Mouse (Mus musculus): ENCODE measurements around the gene 5330417H12Rik.

5330417H12Rik gene

DNA sequence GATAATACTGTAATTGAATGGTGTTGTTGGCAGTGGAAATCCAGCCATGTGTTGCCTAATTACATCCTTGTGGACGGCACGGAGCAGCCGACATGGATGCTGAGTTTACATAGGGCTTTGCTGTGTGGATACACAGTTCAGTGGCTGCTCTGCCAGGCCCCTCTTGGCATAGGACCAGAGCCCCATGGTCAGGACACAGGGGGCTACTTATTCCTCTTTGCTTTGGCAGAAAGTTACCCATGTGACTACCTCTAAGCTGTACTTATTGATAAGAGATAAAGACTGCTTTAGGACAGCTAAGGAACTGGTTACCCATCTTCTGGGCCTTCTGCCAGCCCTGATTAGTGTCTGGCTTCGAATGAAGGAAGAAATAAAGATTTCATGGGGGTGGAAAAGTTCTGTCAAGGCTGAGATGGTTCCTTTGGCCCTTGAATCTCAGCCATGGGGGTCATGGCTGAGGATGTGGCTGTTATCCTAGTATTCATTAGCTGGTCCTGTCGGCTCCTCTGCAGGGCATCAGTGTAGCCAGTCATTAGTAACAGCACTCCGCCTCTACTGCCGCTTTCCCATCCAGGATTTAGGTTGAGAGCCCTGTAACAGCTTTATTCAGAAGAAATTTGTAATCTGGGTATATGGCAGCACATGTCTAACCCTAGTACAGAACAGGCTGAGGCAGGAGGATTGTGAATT lies 17.8 kb upstream of the 5330417H12Rik start:
- POLR2A ChIA-PET, result interaction anchor here in 1 of 4 experiments (0.9 kb wide), 1 partner anchor 12 kb away, joined by 5 read pairs; no protein-coding TSS in a partner anchor
- CTCF ChIA-PET, result interaction anchor here in 1 of 4 experiments (1.2 kb wide), 1 partner anchor 48 kb away, joined by 3 read pairs; the partner anchor contains the start of gene Ppfibp2

DNA sequence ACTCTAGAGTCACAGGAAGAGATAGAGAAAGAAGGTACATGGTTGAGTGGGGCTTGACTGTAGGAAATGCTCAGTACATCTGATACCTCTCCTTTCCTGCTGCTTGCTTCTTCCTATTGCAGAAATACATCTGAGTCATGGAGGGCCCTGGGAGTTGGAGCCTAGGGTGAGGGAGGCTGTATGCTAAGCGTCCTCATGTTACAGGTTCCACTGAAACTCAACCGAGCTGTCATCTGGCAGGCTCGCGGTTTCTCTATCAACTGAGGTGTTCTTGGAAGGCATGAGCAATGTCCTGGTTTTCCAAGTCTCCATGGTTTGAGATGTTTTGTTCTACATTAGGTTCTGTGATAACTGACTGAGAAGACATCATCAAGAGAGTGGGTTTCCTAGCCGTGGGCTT lies 13.1 kb upstream of the 5330417H12Rik start:
- ChIA-PET CTCF (interaction anchor here in 1 of 4 experiments (0.6 kb wide), 1 partner anchor 23 kb away, joined by 3 read pairs; no protein-coding TSS in a partner anchor), POLR2A (interaction anchor here in 1 of 4 experiments (1.6 kb wide), 1 partner anchor 10 kb away, joined by 3 read pairs; no protein-coding TSS in a partner anchor)

DNA sequence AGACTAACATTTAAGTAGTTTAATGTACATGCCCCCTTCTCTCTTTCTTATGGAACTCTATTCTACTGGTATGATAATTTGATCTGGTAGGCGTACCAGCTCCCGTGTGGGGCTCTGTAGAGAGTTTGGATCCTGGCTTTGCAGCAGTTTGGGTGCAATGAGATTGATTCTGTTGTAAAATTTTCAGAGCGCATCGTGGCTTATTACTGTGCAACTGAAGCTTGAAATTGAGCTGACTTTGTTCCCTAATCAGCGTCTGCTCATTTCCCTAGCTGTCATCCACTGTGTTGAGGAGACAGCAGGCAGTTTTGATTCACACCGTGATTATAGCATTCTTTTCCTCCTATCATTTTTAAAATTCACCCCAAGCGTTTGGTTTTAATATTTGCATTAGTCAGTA lies 12.4 kb upstream of the 5330417H12Rik start:
- CTCF ChIA-PET, result no interaction called here
- POLR2A ChIA-PET, result interaction anchor here in 1 of 4 experiments (1.4 to 1.6 kb wide), 2 partner anchors 10 to 43 kb away, joined by 3 to 4 read pairs; no protein-coding TSS in a partner anchor

DNA sequence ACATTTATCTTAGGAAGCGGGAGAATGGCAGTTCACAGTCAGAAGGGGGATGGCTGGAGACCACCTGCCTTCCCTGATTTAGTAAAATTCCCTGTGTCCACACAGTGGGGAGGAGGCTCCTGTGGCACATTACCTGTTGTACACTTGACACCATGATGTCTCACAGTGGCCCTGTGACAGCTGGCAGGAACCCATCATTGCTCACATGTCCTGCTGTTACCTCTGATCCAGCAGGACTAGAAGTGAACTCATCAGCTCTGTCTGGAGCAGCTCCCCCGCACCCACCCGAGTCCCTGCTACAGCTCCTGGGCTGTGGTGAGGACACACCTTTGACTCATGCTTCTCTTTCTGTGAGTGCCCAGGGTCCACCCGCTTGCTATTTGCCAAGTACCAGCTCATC lies 8.2 kb upstream of the 5330417H12Rik start:
- ChIA-PET CTCF (no interaction called here), POLR2A (interaction anchor here in 2 of 4 experiments (0.5 to 1.0 kb wide), 3 partner anchors 28 to 303 kb away, joined by 3 to 5 read pairs (median 3); no protein-coding TSS in a partner anchor)

DNA sequence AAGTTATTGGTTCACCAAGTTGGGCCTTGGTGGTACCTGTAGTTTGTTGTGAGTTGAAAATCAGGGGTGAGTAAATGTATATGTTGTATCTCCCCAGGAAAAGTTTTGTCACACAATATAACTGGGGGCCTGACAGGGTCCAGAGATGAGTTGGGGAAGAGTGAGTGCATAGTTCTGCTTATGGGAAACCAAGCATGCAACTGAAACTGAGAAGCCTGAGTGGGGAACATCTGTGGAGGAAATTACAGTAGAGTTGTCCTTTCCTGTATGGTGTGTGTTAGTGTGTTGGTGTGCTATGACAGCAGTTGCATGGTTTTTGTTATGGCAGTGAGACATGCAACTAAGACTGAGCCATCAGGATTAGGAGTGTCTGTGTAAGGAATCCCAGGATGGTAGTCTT lies 3.4 kb upstream of the 5330417H12Rik start:
- CTCF ChIA-PET, result no interaction called here
- POLR2A ChIA-PET, result interaction anchor here in 1 of 4 experiments (0.9 kb wide), 1 partner anchor 34 kb away, joined by 4 read pairs; the partner anchor contains the start of gene Ppfibp2

DNA sequence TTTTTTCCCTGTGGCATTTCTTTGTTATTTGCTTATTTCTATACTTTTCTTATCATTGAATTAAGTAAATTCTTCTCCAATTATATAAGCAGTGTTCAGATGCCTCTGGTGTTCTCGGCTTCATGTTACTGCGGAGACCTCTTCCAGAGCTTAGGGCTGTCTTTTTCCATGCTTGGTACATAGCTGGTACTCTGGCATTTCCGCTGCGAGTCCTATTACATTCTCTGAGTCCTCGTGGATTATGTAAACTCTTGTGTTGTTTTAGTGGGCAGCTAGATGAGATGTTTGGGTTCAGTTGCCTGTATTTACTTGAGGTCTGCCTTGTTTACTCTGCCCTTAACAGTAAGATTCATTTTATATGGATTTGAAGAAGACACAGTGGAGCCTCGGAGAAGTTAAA lies 820 bp upstream of the 5330417H12Rik start:
- ChIA-PET POLR2A (no interaction called here), CTCF (no interaction called here)

DNA sequence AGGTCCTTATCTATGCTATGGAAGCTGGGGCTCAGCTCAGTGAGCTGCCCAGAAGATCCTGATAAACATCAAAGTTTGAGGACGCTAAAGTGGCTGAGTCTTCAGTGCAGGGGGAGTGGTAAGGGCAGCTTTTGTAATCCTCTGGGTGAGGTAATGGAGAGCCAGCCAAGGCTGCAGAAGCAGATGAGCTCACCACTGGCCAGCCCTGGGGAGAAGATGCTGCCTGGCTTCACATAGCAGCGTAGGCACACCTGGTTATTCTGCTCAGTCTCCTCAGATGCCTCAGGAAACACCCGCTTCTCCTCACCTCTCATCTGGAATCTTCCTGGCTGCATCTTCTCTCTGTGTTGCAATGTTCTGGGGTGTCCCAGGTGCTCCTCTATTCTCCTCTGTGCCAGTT lies 529 bp downstream of the 5330417H12Rik start:
- POLR2A ChIA-PET, result interaction anchor here in 1 of 4 experiments (0.8 kb wide), 1 partner anchor 29 kb away, joined by 4 read pairs; the partner anchor contains the start of gene Ppfibp2

DNA sequence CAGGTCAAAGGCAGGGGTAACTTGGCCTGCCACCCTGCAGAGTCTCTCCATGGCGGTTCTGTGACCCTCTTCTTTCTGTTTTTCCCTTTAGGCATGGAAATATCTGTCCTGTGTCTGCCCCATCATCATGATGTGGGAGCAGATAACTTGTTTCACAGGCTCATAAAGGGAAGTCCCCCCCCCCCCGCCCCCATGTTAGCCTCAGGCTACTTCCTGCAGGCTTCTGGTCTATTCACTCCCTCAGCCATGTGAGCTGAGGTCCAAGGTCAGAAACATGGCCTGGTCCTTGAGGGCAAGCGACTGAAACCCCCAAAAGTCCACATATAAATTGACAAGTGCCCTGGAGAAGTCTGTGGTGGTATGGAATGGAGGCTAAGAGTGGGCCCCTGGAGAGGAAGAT lies 4.8 kb downstream of the 5330417H12Rik start:
- CTCF ChIA-PET, result interaction anchor here in 1 of 4 experiments (0.6 kb wide), 1 partner anchor 83 kb away, joined by 4 read pairs; no protein-coding TSS in a partner anchor
- POLR2A ChIA-PET, result interaction anchor here in 1 of 4 experiments (0.6 kb wide), 2 partner anchors 48 to 104 kb away, joined by 3 read pairs; no protein-coding TSS in a partner anchor

More for the DNA sequence above, 529 bp downstream of the 5330417H12Rik start:
- CTCF ChIA-PET, result no interaction called here

DNA sequence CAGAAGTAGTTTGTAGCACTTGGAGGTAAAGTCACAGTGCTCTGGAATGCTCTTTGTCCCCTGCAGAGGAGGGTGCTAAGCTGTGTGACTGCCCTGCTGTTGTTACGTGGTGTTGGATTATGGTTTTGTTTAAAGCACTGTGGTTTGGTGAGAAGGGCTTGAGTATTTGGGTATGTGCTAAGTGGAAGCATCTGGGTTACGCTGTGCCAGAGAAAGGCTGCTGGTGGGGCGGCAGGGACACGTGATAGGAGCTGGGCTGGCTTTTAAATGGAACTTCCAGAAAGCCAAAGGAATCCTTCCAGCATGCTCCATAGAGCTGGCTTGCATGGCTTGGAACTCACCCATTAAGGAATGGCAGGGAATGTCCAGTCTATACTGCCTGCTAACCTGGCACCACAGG lies 5.7 kb downstream of the 5330417H12Rik start:
- ChIA-PET CTCF (interaction anchor here in 1 of 4 experiments (1.1 kb wide), 1 partner anchor 42 kb away, joined by 4 read pairs; no protein-coding TSS in a partner anchor), POLR2A (interaction anchor here in 2 of 4 experiments (1.1 to 1.9 kb wide), 3 partner anchors 9 to 25 kb away, joined by 3 to 6 read pairs (median 4); no protein-coding TSS in a partner anchor)

DNA sequence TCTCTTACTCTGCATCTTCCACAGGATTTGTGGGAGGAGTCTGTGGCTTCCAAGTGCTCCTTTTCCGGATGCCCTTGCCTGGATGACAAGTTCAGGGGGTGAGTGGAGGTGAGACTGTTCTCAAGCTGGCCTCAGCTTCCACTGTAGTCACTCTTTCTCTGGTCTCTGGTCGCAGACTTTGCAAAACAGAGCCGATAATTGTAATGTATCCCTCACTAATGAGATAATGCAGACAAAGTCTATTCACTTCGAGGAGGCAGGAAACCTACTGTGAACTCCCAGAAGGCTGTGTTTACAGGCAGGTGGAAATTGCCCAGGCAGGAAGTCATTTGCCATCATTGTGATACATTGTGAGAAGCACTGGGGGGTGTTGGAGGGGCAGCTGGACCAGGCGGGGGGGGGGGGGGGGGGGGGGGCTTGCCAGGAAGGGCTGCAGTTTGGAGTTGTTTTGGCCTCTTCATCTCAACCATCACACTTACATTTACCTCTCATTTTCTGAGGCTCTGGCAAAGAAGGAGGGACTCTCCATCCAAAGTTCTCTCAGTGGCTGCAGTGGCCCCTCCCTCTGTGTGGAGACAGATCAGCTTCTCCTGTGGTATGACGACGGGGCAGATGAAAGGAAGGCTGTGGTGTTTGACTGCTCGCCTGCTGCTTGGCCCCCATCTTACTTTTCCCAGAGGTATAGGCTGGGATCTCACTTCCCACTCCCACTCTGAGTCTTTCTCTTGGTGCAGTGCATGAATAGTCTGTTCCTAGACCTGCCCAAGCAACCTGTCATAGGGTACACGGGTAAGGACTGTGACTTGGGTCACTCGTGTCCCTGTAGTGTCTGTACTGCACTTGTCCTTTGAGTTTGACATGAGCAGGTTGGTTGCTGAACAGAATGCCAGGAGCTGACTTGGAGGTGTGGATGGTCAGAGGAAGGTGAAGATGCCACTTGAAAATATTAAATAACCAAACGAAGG lies 6.7 kb downstream of the 5330417H12Rik start:
- ChIA-PET CTCF (interaction anchor here in 1 of 4 experiments (1.0 to 1.3 kb wide), 3 partner anchors 24 to 43 kb away, joined by 3 to 5 read pairs (median 4); partner anchors contain the start of gene Ppfibp2), POLR2A (interaction anchor here in 3 of 4 experiments (0.7 to 1.9 kb wide), 7 partner anchors 8 to 1829 kb away, joined by 3 to 8 read pairs (median 4); partner anchors contain the start of gene Ppfibp2 (in 1 of the 3))

DNA sequence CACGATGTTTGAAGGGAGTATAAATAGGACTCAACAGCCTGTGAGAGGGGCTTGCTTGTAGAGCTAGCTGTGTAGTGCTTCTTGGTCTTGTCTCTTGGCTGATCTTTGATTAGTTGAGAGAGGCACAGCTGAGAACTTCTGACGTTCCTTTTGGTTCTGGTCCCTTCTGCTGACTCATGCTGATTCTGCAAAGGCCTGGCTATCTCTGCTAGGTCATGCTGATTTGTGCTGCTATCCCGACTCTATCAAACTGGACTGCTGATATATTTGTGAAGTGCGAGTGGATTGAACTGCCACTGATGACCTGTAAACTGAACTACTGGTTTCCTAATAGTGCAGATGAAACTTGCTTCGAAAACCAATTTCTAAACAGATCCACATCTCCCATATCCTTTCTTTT lies 14.1 kb downstream of the 5330417H12Rik start:
- ChIA-PET CTCF (no interaction called here), POLR2A (interaction anchor here in 1 of 4 experiments (0.9 to 1.4 kb wide), 2 partner anchors 8 to 58 kb away, joined by 4 read pairs; no protein-coding TSS in a partner anchor)

DNA sequence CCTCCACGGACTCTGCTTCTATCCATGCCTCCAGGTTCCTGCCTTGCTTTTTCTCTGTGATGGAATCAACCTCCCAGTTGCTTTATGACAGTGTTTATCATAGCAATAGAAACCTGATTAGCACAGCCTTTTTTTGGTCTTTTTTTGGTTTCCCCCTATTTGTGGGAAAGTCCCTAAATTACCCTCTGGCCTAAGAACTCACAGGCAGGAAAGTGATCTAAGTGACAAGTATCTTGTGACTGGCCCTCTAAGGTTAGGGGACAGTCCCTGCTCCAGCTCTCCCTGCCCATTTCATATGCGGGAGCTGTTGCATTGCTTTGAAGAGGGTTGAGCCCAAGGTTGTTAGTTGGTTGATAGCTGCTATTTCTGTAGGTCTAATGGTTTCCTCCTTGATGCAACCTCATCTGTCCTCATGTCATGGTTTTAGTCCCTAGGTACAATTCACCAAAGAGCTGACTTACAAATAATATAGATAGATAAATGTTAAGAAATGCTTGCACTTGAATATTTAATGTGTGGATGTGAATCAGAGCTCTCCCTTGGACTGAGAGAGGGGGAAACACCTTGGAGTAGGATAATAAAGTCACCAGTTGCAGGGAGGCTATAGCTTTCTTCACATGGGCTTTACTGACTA lies 15.2 kb downstream of the 5330417H12Rik start:
- ChIA-PET POLR2A (interaction anchor here in 2 of 4 experiments (1.2 to 1.4 kb wide), 3 partner anchors 9 to 15 kb away, joined by 4 to 9 read pairs (median 4); partner anchors contain the start of gene Ppfibp2 (in 2 of the 2)), CTCF (no interaction called here)

DNA sequence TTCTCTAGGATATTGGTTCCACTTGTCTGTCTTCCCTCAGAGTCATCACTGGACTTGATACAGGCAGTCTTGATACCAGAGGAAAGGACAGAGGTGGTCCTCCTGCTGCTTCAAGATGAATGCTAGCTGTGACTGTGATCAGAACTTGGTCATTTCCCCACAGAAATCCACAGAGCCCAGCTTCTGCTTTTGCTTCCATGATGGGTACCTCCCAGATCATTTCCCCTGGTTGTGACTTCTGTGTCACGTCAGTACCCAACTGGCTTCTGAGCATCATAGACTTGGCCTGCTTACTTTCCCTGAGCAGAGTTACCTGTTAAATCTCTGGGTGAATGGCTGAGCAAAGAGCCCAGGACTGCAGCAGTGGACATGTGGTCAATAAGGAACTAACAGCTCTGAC lies 17.2 kb downstream of the 5330417H12Rik start:
- ChIA-PET CTCF (no interaction called here), POLR2A (interaction anchor here in 1 of 4 experiments (0.9 to 1.2 kb wide), 4 partner anchors 13 to 395 kb away, joined by 3 to 5 read pairs (median 4); partner anchors contain the start of gene Ppfibp2)

DNA sequence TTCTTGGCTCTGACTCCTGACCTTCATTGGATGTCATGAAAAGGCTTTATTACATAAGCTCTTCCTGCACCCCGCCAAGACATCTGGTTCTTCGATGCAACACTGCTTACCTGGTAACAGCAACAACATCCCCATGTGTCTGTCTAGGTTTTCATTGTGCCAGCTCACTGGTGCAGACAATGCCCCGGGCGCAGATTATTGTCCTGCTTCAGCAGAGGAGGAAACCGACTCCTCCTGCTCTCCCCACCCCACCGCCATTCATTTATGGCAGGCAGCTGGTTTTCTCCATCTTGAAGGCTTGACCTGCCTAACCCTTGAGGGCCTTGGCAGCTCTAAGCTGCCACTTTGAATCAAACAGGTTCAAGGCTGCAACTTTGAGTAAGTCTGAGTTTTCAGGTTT lies 22.0 kb downstream of the 5330417H12Rik start:
- POLR2A ChIA-PET, result interaction anchor here in 2 of 4 experiments (0.8 to 2.0 kb wide), 4 partner anchors 9 to 50 kb away, joined by 3 to 13 read pairs (median 4); partner anchors contain the start of gene Ppfibp2 (in 1 of the 2)

DNA sequence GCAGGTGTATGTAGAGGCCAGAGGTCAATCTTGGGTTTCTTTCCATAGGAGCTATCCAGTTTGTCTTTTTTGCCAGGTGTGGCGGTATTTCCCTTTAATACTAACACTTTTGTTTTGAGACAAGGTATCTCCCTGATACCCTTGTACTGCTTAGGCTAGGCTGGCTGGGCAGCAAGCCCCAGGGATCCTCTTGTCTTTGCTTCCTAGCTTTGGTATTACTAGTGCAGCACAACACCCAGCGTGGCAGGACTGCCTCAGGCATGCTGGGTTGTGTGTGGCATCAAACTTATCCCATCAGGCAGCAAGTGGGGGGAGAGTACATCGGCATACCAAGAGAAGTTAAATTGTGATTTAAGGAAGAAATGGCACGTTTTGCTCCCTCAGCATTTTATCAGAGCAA lies 22.5 kb downstream of the 5330417H12Rik start:
- POLR2A ChIA-PET, result interaction anchor here in 2 of 4 experiments (1.3 to 2.0 kb wide), 3 partner anchors 8 to 25 kb away, joined by 3 to 13 read pairs (median 4); partner anchors contain the start of gene Ppfibp2 (in 1 of the 2)
- CTCF ChIA-PET, result no interaction called here

More for the DNA sequence above, 22.0 kb downstream of the 5330417H12Rik start:
- CTCF ChIA-PET, result no interaction called here

DNA sequence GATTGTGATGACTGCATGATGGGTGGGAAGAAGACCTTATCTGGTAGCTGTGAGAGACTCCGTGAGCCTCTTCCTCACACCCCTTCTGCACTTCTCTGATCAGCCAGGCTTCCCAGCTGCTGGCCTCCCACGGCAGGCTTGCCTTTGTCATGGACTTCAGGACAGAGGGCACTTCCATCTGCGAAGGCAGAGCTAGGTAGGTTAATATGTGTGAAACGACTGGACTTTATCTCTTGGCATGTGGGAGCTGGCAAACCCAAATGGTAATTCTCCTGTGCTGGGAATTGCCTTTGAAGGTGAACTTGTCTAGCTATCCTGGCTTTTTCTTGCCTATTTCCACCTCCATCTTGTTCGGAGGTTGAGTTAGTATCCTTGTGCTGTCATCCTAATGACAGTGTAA lies 24.3 kb downstream of the 5330417H12Rik start:
- CTCF ChIA-PET, result interaction anchor here in 1 of 4 experiments (0.6 kb wide), 1 partner anchor 916 kb away, joined by 5 read pairs; no protein-coding TSS in a partner anchor
- POLR2A ChIA-PET, result interaction anchor here in 2 of 4 experiments (1.2 to 2.0 kb wide), 2 partner anchors 12 to 46 kb away, joined by 3 to 4 read pairs; no protein-coding TSS in a partner anchor

DNA sequence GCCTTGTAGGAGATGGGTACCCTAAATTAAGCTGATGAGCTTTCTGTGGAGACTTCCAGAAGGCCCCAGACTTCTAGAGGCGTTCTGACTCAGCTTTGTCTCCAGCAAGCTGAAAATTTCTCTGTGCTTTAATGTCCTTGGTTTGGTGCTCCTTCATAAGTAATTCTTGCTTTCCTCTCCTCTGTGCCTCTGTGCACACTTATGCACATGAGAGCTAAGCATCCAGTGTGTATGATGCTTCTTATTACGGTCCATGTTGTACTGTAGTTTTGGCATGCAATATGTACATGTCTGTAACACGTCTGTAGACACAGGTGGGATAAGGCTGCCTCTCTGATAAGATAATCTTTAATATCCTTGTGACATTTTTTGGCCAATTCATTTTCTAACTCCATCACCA lies 27.0 kb downstream of the 5330417H12Rik start:
- POLR2A ChIA-PET, result interaction anchor here in 1 of 4 experiments (0.8 kb wide), 1 partner anchor 8 kb away, joined by 3 read pairs; no protein-coding TSS in a partner anchor
- CTCF ChIA-PET, result no interaction called here

DNA sequence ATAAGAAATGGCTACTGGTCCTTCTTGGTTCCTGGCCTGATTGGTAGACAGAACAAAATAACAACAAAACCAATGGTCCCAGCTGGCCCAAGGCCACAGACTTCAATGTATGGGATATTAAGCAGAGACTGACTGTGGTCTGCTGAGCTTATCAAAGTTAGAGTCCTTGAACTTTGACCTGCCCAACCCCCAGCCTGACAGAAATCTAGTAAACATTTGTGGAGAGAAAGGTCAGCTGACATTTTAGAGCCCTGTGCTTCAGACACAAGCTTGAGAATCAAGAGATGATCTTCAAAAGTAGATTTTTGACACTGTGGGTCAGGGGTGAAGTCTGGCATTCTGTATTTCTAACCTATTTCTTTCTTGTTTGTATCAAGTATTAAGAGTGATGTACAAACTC lies 28.2 kb downstream of the 5330417H12Rik start:
- ChIA-PET CTCF (interaction anchor here in 1 of 4 experiments (1.0 kb wide), 1 partner anchor 152 kb away, joined by 3 read pairs; no protein-coding TSS in a partner anchor), POLR2A (interaction anchor here in 1 of 4 experiments (1.0 to 1.1 kb wide), 2 partner anchors 10 to 22 kb away, joined by 3 read pairs; no protein-coding TSS in a partner anchor)

Measured in embryonic stem cell, embryonic (primary cell).